Mouse (Mus musculus) ES-E14 (cell line): ENCODE results near the gene Gm10518. TPM values are rescaled to one million over a fixed set of nuclear protein-coding genes. Genes with fewer than 3 reads are reported as not detected.

Experiments used
- DNase-seq: peaks from one replicate; pipeline ENCODE4 v3.0.0-alpha.2; 2013; ENCODE audit warnings: low read depth, low spot score
- H3K27ac ChIP-seq: 2 replicates; pipeline ENCODE4 v1.5.1; 2012; ENCODE audit warnings: low read depth, mild to moderate bottlenecking, low read length, moderate library complexity, mixed read lengths; ENCODE audit not compliant: poor library complexity, insufficient read depth, severe bottlenecking
- H3K36me3 ChIP-seq: 2 replicates; pipeline ENCODE4 v1.6.1; 2012; ENCODE audit warnings: mild to moderate bottlenecking, low read length, moderate library complexity, mixed read lengths; ENCODE audit not compliant: control insufficient read depth, poor library complexity, insufficient read depth, severe bottlenecking
- H3K4me1 ChIP-seq, 2 experiments: fragments of 150-350 bp in 1 of 2; sonication (generic) in 1 of 2; 2 replicates each; pipeline ENCODE4 v1.6.1; 2012; ENCODE audit warnings: low read length in 2 of 2, mild to moderate bottlenecking in 1 of 2, mixed read lengths in 1 of 2; ENCODE audit not compliant: control insufficient read depth in 2 of 2, insufficient read depth in 2 of 2, poor library complexity in 1 of 2
- H3K4me3 ChIP-seq, 2 experiments: fragments of 150-350 bp in 1 of 2; sonication (generic) in 1 of 2; 2 replicates each; pipeline ENCODE4 v1.5.1; 2012; ENCODE audit warnings: low read length in 2 of 2, low read depth in 1 of 2, mild to moderate bottlenecking in 1 of 2, mixed read lengths in 1 of 2; ENCODE audit not compliant: insufficient read depth in 1 of 2, poor library complexity in 1 of 2, severe bottlenecking in 1 of 2
- H3K9ac ChIP-seq: 2 replicates; pipeline ENCODE4 v1.6.1; 2012; ENCODE audit warnings: low read depth, mild to moderate bottlenecking, low read length, mixed read lengths; ENCODE audit not compliant: poor library complexity, insufficient read depth, severe bottlenecking
- H3K9me3 ChIP-seq: fragments of 150-350 bp; sonication (generic); 2 replicates; pipeline ENCODE4 v1.6.1; 2012; ENCODE audit warnings: low read depth, mild to moderate bottlenecking, low read length; ENCODE audit not compliant: control insufficient read depth, insufficient read depth
- CHD2 ChIP-seq: IDR thresholded peaks from 2 replicates; pipeline ENCODE4 v1.6.1; 2014; ENCODE audit warnings: mild to moderate bottlenecking, low read depth, low read length, inconsistent platforms
- HCFC1 ChIP-seq: IDR thresholded peaks from 2 replicates; pipeline ENCODE4 v1.6.1; 2012; ENCODE audit warnings: low read length, inconsistent platforms, borderline replicate concordance; ENCODE audit not compliant: insufficient read depth
- MAFK ChIP-seq: IDR thresholded peaks from 2 replicates; pipeline ENCODE4 v1.6.1; 2014; ENCODE audit warnings: mild to moderate bottlenecking, low read depth, low read length, inconsistent platforms; ENCODE audit not compliant: insufficient read depth
- ZC3H11A ChIP-seq: IDR thresholded peaks from 2 replicates; pipeline ENCODE4 v1.6.1; 2012; ENCODE audit warnings: low read depth, mild to moderate bottlenecking, inconsistent platforms, low read length, borderline replicate concordance
- ZNF384 ChIP-seq: IDR thresholded peaks from 2 replicates; pipeline ENCODE4 v1.6.1; 2012; ENCODE audit warnings: low read depth, low read length, inconsistent platforms
- in situ Hi-C, 2 experiments: fragments of 600-800 bp; cut with MboI; formaldehyde crosslinking; loops; one replicate each; pipeline ENCODE4 v1.15.1; 2025; ENCODE audit warnings: low sequenced_read_pairs in 2 of 2, inconsistent platforms in 1 of 2; ENCODE audit not compliant: unreplicated experiment in 2 of 2
- total RNA-seq: library from RNA; depleted of rRNA; stranded (reverse); fragments of 300-350 nt; gene quantifications from 2 replicates; pipeline ENCODE4 v1.2.3, GENCODE M21; 2012

Gm10518 gene
- total RNA-seq, 1 experiment: 5.0 TPM

GRCm38 (mm10) chr1:179835753-179836425, 32.7 kb downstream of the Gm10518 start:
- no peak for TF ChIP-seq CHD2
- no peak for TF ChIP-seq ZC3H11A
- no peak for TF ChIP-seq HCFC1
- TF ChIP-seq ZNF384: no peak
- TF ChIP-seq MAFK: no peak
- Histone ChIP-seq H3K4me3 (no peak overlapping the region), H3K9me3 (no peaks in the 10 kb centered on the region), H3K36me3 (no peaks in the 10 kb centered on the region), H3K9ac (no peak overlapping the region), H3K27ac (no peak overlapping the region), H3K4me1 (peaks cover 0 to 2% of the 10 kb centered on the region in 2 experiments; a peak in 1 of 4 replicates)
- DNase-seq: no peak
- in situ Hi-C loops: no loop called here

GRCm38 (mm10) chr1:179836426-179837404, 33.5 kb downstream of the Gm10518 start:
- no peak overlapping the region for H3K9ac ChIP-seq
- no peak for DNase-seq
- no peaks in the 10 kb centered on the region for H3K36me3 ChIP-seq
- H3K9me3 ChIP-seq: no peaks in the 10 kb centered on the region
- no peak overlapping the region for H3K27ac ChIP-seq
- in situ Hi-C loops: no loop called here
- peaks cover 0 to 2% of the 10 kb centered on the region in 2 experiments; a peak in 1 of 4 replicates for H3K4me1 ChIP-seq
- no peak overlapping the region for H3K4me3 ChIP-seq
- no peak for TF ChIP-seq ZC3H11A
- no peak for TF ChIP-seq HCFC1
- TF ChIP-seq ZNF384: no peak
- no peak for TF ChIP-seq CHD2
- TF ChIP-seq MAFK: no peak

GRCm38 (mm10) chr1:179842568-179842967, 39.4 kb downstream of the Gm10518 start:
- in situ Hi-C loops: no loop called here
- Histone ChIP-seq H3K36me3 (no peaks in the 10 kb centered on the region), H3K9me3 (no peaks in the 10 kb centered on the region), H3K27ac (no peak overlapping the region), H3K4me1 (peaks cover 2 to 3% of the 10 kb centered on the region in 2 experiments; a peak in 1 of 4 replicates), H3K9ac (no peak overlapping the region), H3K4me3 (no peak overlapping the region)
- TF ChIP-seq ZNF384: no peak
- no peak for TF ChIP-seq CHD2
- no peak for TF ChIP-seq ZC3H11A
- no peak for TF ChIP-seq MAFK
- no peak for TF ChIP-seq HCFC1
- DNase-seq: no peak

- TF ChIP-seq MAFK: no peak
- no peak for TF ChIP-seq ZC3H11A
- no peak for TF ChIP-seq CHD2
- no peak for TF ChIP-seq HCFC1
- TF ChIP-seq ZNF384: no peak
- Histone ChIP-seq H3K9me3 (no peaks in the 10 kb centered on the region), H3K4me3 (no peak overlapping the region), H3K9ac (no peak overlapping the region), H3K4me1 (peaks cover 2 to 3% of the 10 kb centered on the region in 2 experiments; a peak in 1 of 4 replicates), H3K27ac (no peak overlapping the region), H3K36me3 (no peaks in the 10 kb centered on the region)
- in situ Hi-C loops: no loop called here
- no peak for DNase-seq
Measured at GRCm38 (mm10) chr1:179843981-179844380, 40.8 kb downstream of the Gm10518 start.
